12 mouse cellular contexts compared by ENCODE assay signal in the genomic region with DNA sequence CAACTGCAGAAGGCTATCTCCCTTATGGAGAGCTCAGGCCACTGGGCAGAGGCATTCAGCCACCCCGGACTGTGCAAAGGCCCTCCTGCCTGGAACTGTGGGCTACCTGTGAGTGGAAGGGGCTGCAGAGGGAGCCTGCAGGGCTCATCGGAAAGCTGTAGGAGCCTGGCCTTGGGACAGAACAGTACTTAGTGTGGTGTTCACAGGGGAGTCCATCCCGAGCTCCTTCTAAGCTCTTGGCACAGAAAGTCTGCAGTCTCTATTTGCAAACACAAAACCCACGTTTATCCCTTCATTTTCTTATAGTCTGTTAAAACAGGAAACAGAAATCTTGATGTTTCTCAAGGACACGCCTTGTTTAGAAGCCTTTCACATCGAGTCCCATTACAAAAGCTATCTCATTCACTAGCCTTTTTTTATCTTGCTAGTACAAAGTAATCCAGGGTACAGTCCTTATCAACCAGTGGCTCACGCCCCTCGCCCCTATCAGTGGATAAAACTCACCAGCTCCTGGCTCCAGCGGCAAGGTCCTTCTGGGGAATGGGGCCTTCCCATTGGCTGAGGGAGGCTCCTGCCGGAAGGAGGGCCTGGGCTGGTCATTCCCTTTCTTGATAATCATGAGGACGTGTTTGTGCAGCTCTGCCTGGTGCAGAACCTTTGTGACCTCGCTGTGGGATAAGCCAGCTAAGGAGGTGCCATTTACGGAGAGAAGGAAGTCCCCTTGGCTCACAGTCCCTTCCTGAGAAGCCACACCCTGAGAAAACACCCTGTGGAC. TPM values are rescaled to one million over a fixed set of nuclear protein-coding genes. Genes with fewer than 3 reads are reported as not detected.
DNase-seq lines count a peak whose midpoint lies in the region; ATAC-seq lines count a peak whose summit lies in the region.
"Had no signal": no experiment of that assay in that cellular context is flagged by ENCODE, and none has a peak within 500 bp of the region (broad histone marks: within the 10 kb centered on the region; RNA-seq: fewer than 3 reads in every experiment).

No protein-coding gene starts in this region.

- 0 out of 2 replicates have a peak overlapping the region, but pooled peaks have one; percentile 57 for H3K27ac ChIP-seq in forebrain, embryonic 10.5 days
- H3K27ac ChIP-seq in forebrain, embryonic 13.5 days = no peak overlapping the region
- H3K27ac ChIP-seq: embryonic facial prominence, embryonic 12.5 days; limb, embryonic 13.5 days had no signal

- H3K4me3 ChIP-seq in forebrain, embryonic 10.5 days = no peak overlapping the region
- no peak overlapping the region for H3K4me3 ChIP-seq in forebrain, embryonic 13.5 days
- H3K4me3 ChIP-seq: embryonic facial prominence, embryonic 12.5 days; limb, embryonic 13.5 days had no signal

- H3K36me3 ChIP-seq in forebrain, embryonic 10.5 days (replicated peaks) = no peaks in the 10 kb centered on the region
- H3K36me3 ChIP-seq in forebrain, embryonic 13.5 days (ENCODE audit: poor library complexity, severe bottlenecking) = no peaks in the 10 kb centered on the region

- H3K9me3 ChIP-seq in forebrain, embryonic 10.5 days = no peaks in the 10 kb centered on the region
- H3K9me3 ChIP-seq in forebrain, embryonic 13.5 days (replicated peaks) = no peaks in the 10 kb centered on the region
- H3K9me3 ChIP-seq: embryonic facial prominence, embryonic 12.5 days; limb, embryonic 13.5 days had no signal

- 59% methylated on average over 13 of the region's 13 CpGs for WGBS in forebrain, embryonic 10.5 days
- WGBS in forebrain, embryonic 13.5 days = 51% methylated on average over 13 of the region's 13 CpGs

- no peak overlapping the region for H3K9ac ChIP-seq in forebrain, embryonic 13.5 days
- H3K9ac ChIP-seq: embryonic facial prominence, embryonic 12.5 days; limb, embryonic 13.5 days had no signal

- peaks cover 34% of the 10 kb centered on the region for H3K4me1 ChIP-seq in forebrain, embryonic 10.5 days
- peaks cover 24% of the 10 kb centered on the region for H3K4me1 ChIP-seq in forebrain, embryonic 13.5 days
- H3K4me1 ChIP-seq: embryonic facial prominence, embryonic 12.5 days had no signal

- ATAC-seq in forebrain, embryonic 13.5 days = no peak
- ATAC-seq in megakaryocyte progenitor cell, adult 5-6 weeks (replicated peaks; ENCODE audit: poor library complexity) = peak; percentile 67
- ATAC-seq in inflammation-experienced regulatory T-cells, adult 6 months = no peak

- no peak overlapping the region for H3K4me2 ChIP-seq in forebrain, embryonic 13.5 days
- H3K4me2 ChIP-seq: embryonic facial prominence, embryonic 12.5 days; limb, embryonic 13.5 days had no signal

- H3K27me3 ChIP-seq in forebrain, embryonic 10.5 days (ENCODE audit: poor library complexity, severe bottlenecking) = 0 out of 2 replicates have a peak, but pooled peaks cover 1% of the 10 kb centered on the region
- H3K27me3 ChIP-seq in forebrain, embryonic 13.5 days = no peaks in the 10 kb centered on the region
- H3K27me3 ChIP-seq: CH12.LX; embryonic facial prominence, embryonic 12.5 days had no signal

- no peak for DNase-seq in forebrain, embryonic 10.5 days (ENCODE audit: extremely low spot score, low spot score)
- peak; percentile 67 to 84 for DNase-seq in heart, adult 18-20 months
- peak; percentile 51 for DNase-seq in kidney, postnatal 14 days
- DNase-seq in cerebellum, adult 9-11 months = no peak
- no peak for DNase-seq in thymus, postnatal 14 days
- DNase-seq: right cerebral cortex, postnatal 25 days had no signal

RNA-seq across cellular contexts. Expression of a gene that starts 45.8 kb away (rescaled TPM):
- polyA plus RNA-seq in forebrain, embryonic 10.5 days (2016; fragmentation: Nextera tagmentation; extraction: Ambion mirVana) = 1.4 TPM in 1 of 2 replicates, not detected in the other
- polyA plus RNA-seq in forebrain, embryonic 13.5 days (2015; fragmentation: Nextera tagmentation; extraction: Ambion mirVana) = 0.81 TPM in 1 of 2 replicates, not detected in the other
- total RNA-seq in heart, adult 18-20 months (2021) = 1 to 10 TPM; 1.1 to 1.2 TPM
- not detected in 2 replicates for total RNA-seq in megakaryocyte progenitor cell, adult 5-6 weeks (2015)
- 0.58 TPM in 1 of 2 replicates, not detected in the other for total RNA-seq in megakaryocyte progenitor cell, adult 5-6 weeks (2017)
- not detected for polyA plus RNA-seq in inflammation-experienced regulatory T-cells, adult 6 months (2017; shearing (Covaris generic))

RNA-seq across cellular contexts. Expression of a gene that starts 46.2 kb away (rescaled TPM):
- 67.3 and 68.7 TPM in 2 replicates for polyA plus RNA-seq in forebrain, embryonic 10.5 days (2016; fragmentation: Nextera tagmentation; extraction: Ambion mirVana)
- 62.4 and 63.8 TPM in 2 replicates for polyA plus RNA-seq in forebrain, embryonic 13.5 days (2015; fragmentation: Nextera tagmentation; extraction: Ambion mirVana)
- 10 to 100 TPM; 82.6 to 93.4 TPM for total RNA-seq in heart, adult 18-20 months (2021)
- total RNA-seq in megakaryocyte progenitor cell, adult 5-6 weeks (2015) = 110 and 118 TPM in 2 replicates
- total RNA-seq in megakaryocyte progenitor cell, adult 5-6 weeks (2017) = 86.6 and 94.4 TPM in 2 replicates
- 10 to 100 TPM; 29.6 to 31.6 (median 31.4) TPM for polyA plus RNA-seq in inflammation-experienced regulatory T-cells, adult 6 months (2017; shearing (Covaris generic))

Comparison
In these comparisons a context has a peak if more than half of its experiments do, and no peak if none do; other contexts are left out.
1. DNase-seq: peak in heart, adult 18-20 months (2 of 2) and kidney, postnatal 14 days (single experiment); none in forebrain, embryonic 10.5 days (single experiment), cerebellum, adult 9-11 months (single experiment) and thymus, postnatal 14 days (single experiment).